Mouse (Mus musculus) embryonic stem cell, embryonic (primary cell): ENCODE data around the gene Plxna2.

Experiments
- CTCF ChIA-PET, 4 experiments: fragments of 300-600 bp in 2 of 4; fragments of 350-600 bp in 2 of 4; sonication (Branson Sonifier 250); formaldehyde crosslinking; loops; one replicate each; lab custom pipeline; 2022; ENCODE audit warnings: inconsistent platforms in 2 of 4; lab: Charles Lee
- POLR2A ChIA-PET, 4 experiments: fragments of 300-600 bp in 2 of 4; fragments of 350-600 bp in 2 of 4; sonication (Branson Sonifier 250); formaldehyde crosslinking; loops; one replicate each; lab custom pipeline; 2022; ENCODE audit warnings: antibody characterized with exemption in 4 of 4, inconsistent platforms in 1 of 4; lab: Charles Lee

The Plxna2 gene

GRCm38 (mm10) chr1:194677878-194678277 lies 59.9 kb downstream of the Plxna2 start:
- CTCF ChIA-PET, result no interaction called here
- POLR2A ChIA-PET, result interaction anchor here in 1 of 4 experiments (1.3 kb wide), 1 partner anchor 10 kb away, joined by 3 read pairs; no protein-coding TSS in a partner anchor

DNA sequence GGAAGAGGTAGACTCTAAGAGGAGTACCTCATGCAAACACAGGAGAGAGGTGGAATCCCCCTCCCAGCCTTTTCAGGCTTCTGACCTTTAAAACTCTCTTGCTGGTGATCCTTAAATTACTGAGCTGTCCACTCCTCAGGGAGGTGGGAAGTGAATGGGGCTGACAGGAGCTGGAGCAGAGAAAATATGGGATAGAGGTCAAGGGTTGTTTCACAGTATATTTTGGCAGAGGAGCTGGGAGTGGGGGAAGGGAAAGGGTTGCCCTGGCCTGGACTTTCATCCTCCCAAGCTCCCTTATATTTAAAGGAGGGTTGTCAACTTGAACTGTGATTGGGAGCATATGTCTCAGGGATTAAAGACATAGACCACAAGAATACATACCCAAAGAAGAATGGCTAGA lies 61.1 kb downstream of the Plxna2 start:
- CTCF ChIA-PET, result no interaction called here

GRCm38 (mm10) chr1:194680136-194680535 lies 62.1 kb downstream of the Plxna2 start:
- ChIA-PET CTCF (no interaction called here), POLR2A (no interaction called here)

More for the DNA sequence above, 61.1 kb downstream of the Plxna2 start:
- POLR2A ChIA-PET, result no interaction called here

- ChIA-PET CTCF (no interaction called here), POLR2A (no interaction called here)
These were observed 64.0 kb downstream of the Plxna2 start for GRCm38 (mm10) chr1:194682021-194682420.

DNA sequence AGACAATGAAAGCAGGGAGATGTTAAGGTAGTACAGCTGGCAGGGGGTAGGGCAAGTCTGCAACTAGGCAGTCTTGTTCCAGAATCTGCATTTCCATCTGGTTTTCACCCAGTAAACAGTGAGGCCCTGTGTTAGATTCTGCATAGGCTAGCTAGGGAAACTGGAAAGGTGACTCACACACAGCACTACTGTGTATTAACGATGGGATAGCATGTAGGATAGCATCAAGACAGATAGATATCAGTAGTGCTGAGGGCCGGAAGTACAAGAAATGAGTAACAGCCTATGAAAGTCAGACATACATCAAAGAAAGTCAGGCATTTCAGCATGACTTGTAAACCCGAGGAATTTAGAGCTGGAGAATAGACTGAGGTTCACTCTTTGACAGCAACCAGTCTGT lies 65.1 kb downstream of the Plxna2 start:
- CTCF ChIA-PET, result interaction anchor here in 1 of 4 experiments (0.5 kb wide), 1 partner anchor 59 kb away, joined by 3 read pairs; no protein-coding TSS in a partner anchor
- POLR2A ChIA-PET, result no interaction called here

- POLR2A ChIA-PET, result no interaction called here
- CTCF ChIA-PET, result interaction anchor here in 1 of 4 experiments (0.6 kb wide), 1 partner anchor 47 kb away, joined by 4 read pairs; no protein-coding TSS in a partner anchor
These were observed 67.9 kb downstream of the Plxna2 start for GRCm38 (mm10) chr1:194685896-194686295.

- POLR2A ChIA-PET, result no interaction called here
- CTCF ChIA-PET, result no interaction called here
These were observed 69.7 kb downstream of the Plxna2 start for GRCm38 (mm10) chr1:194687746-194688145.

- CTCF ChIA-PET, result no interaction called here
- POLR2A ChIA-PET, result no interaction called here
These were observed 70.1 kb downstream of the Plxna2 start for GRCm38 (mm10) chr1:194688161-194688560.

- POLR2A ChIA-PET, result no interaction called here
- CTCF ChIA-PET, result no interaction called here
These were observed 75.0 kb downstream of the Plxna2 start for GRCm38 (mm10) chr1:194693063-194693462.

- ChIA-PET CTCF (no interaction called here), POLR2A (no interaction called here)
These were observed 75.5 kb downstream of the Plxna2 start for GRCm38 (mm10) chr1:194693488-194693887.

DNA sequence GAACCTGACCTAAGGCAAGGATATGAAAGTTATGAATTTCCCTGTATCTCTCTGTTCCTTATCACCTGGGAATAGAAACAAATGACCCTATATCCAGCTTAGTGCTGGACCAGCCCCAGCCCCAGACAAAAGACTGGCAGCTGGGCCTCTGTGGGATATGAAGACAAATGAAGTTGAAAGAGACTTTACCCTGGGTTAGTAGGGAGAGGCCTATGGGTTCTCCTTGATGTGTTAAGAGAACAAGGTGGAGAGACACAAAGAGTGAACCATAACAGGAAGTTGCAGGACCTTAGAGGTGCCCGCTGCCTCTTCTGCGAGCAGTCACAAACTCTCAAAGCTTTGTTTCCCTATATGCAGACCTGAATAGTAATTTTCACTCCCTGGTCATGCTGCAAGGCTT lies 76.8 kb downstream of the Plxna2 start:
- ChIA-PET CTCF (no interaction called here), POLR2A (interaction anchor here in 1 of 4 experiments (0.6 kb wide), 1 partner anchor 1205 kb away, joined by 4 read pairs; no protein-coding TSS in a partner anchor)

DNA sequence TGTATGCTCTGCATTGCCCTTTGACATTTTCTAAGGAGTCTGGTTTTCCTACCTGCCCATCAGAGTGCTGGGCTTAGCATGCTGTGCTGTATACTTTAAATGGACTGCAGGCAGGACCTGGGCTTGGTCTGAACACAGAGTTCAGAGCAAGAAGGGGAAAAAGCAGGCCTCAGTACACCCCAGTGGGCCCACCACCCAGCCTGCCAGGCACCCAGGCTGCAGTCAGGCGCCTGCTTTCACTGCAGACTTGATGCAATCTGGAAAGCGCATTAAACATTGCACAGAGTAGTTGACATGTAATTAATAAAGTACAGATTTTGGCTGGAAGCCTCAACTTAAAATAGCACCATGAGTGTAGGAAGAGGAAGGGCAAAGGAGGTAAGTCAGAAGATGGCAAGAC lies 79.4 kb downstream of the Plxna2 start:
- POLR2A ChIA-PET, result no interaction called here
- CTCF ChIA-PET, result no interaction called here

DNA sequence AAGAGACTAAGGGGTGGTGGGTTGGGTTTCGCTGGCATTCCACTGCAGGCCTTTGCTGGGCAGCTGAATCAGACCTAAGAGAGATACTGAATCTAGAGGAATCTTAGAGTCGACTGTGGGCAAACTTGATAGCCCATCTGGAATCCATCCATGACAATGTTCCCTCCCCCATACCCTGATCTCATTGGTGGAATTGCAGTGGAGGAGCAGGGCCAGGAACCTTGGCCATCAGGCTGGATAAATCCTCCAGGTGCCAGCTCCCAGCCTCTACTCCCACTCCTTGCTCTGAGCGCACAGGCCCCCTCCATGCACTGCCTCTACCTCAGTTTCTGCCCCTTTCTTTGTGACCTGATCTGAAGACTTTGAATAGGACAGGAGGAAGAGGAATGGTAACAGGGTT lies 81.3 kb downstream of the Plxna2 start:
- POLR2A ChIA-PET, result no interaction called here
- CTCF ChIA-PET, result interaction anchor here in 1 of 4 experiments (1.7 kb wide), 1 partner anchor 23 kb away, joined by 4 read pairs; no protein-coding TSS in a partner anchor

DNA sequence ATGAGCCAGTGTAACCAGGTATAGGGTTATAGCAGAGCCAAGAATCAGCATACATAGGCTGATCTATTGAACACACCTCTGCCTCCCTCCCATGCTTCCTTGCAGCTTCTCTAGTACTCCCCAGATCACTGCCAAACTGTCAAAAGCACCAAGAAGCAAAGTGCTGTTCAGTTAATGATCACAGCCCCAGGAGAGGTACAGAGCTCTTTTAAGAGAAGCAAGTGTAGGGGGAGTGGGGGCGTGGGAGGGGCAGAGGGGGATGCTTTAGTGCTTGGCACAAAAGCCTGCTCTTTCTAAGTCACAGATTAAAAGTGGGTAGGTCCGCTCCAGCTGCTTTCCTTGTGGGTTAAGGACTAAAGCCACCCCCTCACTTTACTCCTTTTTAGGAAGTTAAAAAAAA lies 85.2 kb downstream of the Plxna2 start:
- POLR2A ChIA-PET, result no interaction called here
- CTCF ChIA-PET, result no interaction called here

GRCm38 (mm10) chr1:194704171-194704855 lies 86.3 kb downstream of the Plxna2 start:
- ChIA-PET POLR2A (no interaction called here), CTCF (no interaction called here)

DNA sequence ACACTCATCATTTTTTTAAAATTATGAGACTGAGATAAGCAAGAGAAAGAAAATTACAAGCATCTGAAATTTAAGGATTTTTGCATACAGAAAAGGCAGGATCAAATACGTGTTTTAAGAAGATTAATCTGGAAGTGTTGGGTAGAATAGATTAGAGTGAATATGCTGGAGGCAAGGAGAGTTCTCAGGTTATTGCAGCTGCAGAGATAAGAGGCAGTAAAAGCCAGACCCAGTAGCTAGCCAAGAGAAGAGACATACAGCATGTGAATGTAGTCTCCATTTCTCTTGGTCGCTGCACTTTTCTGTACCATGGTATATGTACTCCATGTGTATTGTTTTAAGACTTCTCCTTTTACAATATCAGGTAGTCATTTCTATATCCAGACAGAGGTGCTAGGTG lies 88.5 kb downstream of the Plxna2 start:
- POLR2A ChIA-PET, result no interaction called here
- CTCF ChIA-PET, result no interaction called here

DNA sequence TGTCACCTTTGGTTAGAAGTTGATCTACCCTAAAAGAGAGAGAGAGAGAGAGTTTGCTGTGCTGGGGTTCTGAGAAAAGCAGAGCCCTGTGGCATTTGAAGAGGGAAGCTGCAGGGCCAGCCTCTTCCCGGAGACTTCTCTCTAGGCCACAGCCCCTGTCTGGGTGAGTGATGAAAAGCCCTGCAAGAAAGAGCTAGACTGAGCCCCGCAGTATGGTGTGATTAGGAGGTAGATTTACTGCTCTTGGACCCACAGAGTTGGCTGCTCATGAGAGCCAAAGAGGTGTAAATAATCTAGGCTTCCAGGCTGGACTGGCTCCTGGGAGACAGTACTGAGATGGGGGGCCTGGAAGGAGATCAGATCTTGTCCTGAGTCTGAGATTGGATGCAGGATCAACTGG lies 94.4 kb downstream of the Plxna2 start:
- POLR2A ChIA-PET, result no interaction called here
- CTCF ChIA-PET, result no interaction called here

- ChIA-PET POLR2A (interaction anchor here in 1 of 4 experiments (0.7 kb wide), 1 partner anchor 392 kb away, joined by 6 read pairs; no protein-coding TSS in a partner anchor), CTCF (no interaction called here)
These were observed 96.4 kb downstream of the Plxna2 start for GRCm38 (mm10) chr1:194714138-194715031.

- CTCF ChIA-PET, result no interaction called here
- POLR2A ChIA-PET, result no interaction called here
These were observed 99.4 kb downstream of the Plxna2 start for GRCm38 (mm10) chr1:194717451-194717874.

GRCm38 (mm10) chr1:194720406-194720805 lies 102.4 kb downstream of the Plxna2 start:
- ChIA-PET CTCF (no interaction called here), POLR2A (no interaction called here)
